21 mouse cellular contexts compared by ENCODE assay signal in the genomic region with DNA sequence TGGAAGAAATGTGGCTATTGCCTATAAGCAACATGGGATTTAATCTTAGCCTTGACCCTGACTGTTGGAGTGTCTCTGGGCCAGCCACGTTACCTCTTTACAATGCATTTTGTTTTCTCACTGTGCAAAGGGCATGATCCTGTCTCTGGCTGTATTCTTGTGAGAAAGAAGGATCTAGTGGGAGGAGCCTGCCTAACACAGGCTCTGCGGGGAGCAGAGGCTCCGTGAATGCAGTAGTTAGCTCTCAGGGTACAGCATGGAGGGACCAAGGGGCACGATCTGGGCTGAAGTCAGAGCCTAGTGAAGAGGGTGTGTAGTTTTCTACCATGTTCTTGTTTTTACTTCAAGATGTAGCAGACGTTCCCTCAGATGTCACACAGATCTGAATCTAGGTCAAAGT.
DNase-seq lines count a peak whose midpoint lies in the region; ATAC-seq lines count a peak whose summit lies in the region.
"Had no signal": no experiment of that assay in that cellular context is flagged by ENCODE, and none has a peak within 500 bp of the region (broad histone marks: within the 10 kb centered on the region; RNA-seq: fewer than 3 reads in every experiment).

No protein-coding gene starts in this region.

- no peaks in the 10 kb centered on the region for H3K36me3 ChIP-seq in hindbrain, embryonic 11.5 days (ENCODE audit: control insufficient read depth, insufficient read depth, low read length)
- no peaks in the 10 kb centered on the region for H3K36me3 ChIP-seq in hindbrain, embryonic 12.5 days
- no peaks in the 10 kb centered on the region for H3K36me3 ChIP-seq in hindbrain, embryonic 15.5 days
- H3K36me3 ChIP-seq in midbrain, embryonic 15.5 days (replicated peaks): no peaks in the 10 kb centered on the region
- no peaks in the 10 kb centered on the region for H3K36me3 ChIP-seq in heart, embryonic 10.5 days
- H3K36me3 ChIP-seq: heart, embryonic 15.5 days; kidney, embryonic 15.5 days; limb, embryonic 13.5 days; liver, embryonic 13.5 days had no signal

- no peak overlapping the region for H3K27ac ChIP-seq in hindbrain, embryonic 11.5 days (ENCODE audit: low read depth, low read length)
- H3K27ac ChIP-seq in hindbrain, embryonic 12.5 days: no peak overlapping the region
- H3K27ac ChIP-seq in hindbrain, embryonic 15.5 days (replicated peaks): no peak overlapping the region
- no peak overlapping the region for H3K27ac ChIP-seq in midbrain, embryonic 15.5 days
- H3K27ac ChIP-seq in heart, embryonic 10.5 days: no peak overlapping the region
- H3K27ac ChIP-seq: heart, adult 2 months; heart, embryonic 15.5 days; kidney, embryonic 15.5 days; limb, embryonic 13.5 days; liver, embryonic 13.5 days had no signal

- no peak overlapping the region for H3K9ac ChIP-seq in hindbrain, embryonic 11.5 days (ENCODE audit: low read depth, low read length)
- H3K9ac ChIP-seq in hindbrain, embryonic 12.5 days: no peak overlapping the region
- no peak overlapping the region for H3K9ac ChIP-seq in hindbrain, embryonic 15.5 days
- H3K9ac ChIP-seq in midbrain, embryonic 15.5 days: no peak overlapping the region
- H3K9ac ChIP-seq: heart, embryonic 15.5 days; kidney, embryonic 15.5 days; limb, embryonic 13.5 days; liver, embryonic 13.5 days; lung, embryonic 14.5 days had no signal

- 0 out of 2 replicates have a peak overlapping the region, but pooled peaks have one; percentile 14 for H3K4me2 ChIP-seq in hindbrain, embryonic 11.5 days (replicated peaks; ENCODE audit: low read depth, low read length)
- no peak overlapping the region for H3K4me2 ChIP-seq in hindbrain, embryonic 12.5 days (replicated peaks)
- H3K4me2 ChIP-seq in hindbrain, embryonic 15.5 days: no peak overlapping the region
- H3K4me2 ChIP-seq in midbrain, embryonic 15.5 days: no peak overlapping the region
- H3K4me2 ChIP-seq: heart, embryonic 15.5 days; kidney, embryonic 15.5 days; limb, embryonic 13.5 days; liver, embryonic 13.5 days; lung, embryonic 14.5 days had no signal

- no peaks in the 10 kb centered on the region for H3K4me1 ChIP-seq in hindbrain, embryonic 11.5 days (replicated peaks; ENCODE audit: control insufficient read depth, insufficient read depth, low read length)
- peaks cover 9% of the 10 kb centered on the region for H3K4me1 ChIP-seq in hindbrain, embryonic 12.5 days
- H3K4me1 ChIP-seq in hindbrain, embryonic 15.5 days (replicated peaks): no peaks in the 10 kb centered on the region
- no peaks in the 10 kb centered on the region; the same call in 1 of the 2 replicates for H3K4me1 ChIP-seq in midbrain, embryonic 15.5 days
- H3K4me1 ChIP-seq in heart, embryonic 10.5 days: no peaks in the 10 kb centered on the region
- H3K4me1 ChIP-seq: heart, embryonic 15.5 days; kidney, embryonic 15.5 days; limb, embryonic 13.5 days; liver, embryonic 13.5 days had no signal

- peak; percentile 55 for DNase-seq in embryo, embryonic 10 days (ENCODE audit: low spot score)
- DNase-seq in embryo, embryonic 9.5 days (ENCODE audit: extremely low spot score): no peak
- DNase-seq in hindbrain, embryonic 11.5 days (ENCODE audit: low spot score): peak; percentile 34
- DNase-seq in heart, embryonic 10.5 days (ENCODE audit: low spot score): no peak
- DNase-seq in cerebellum, adult 9-11 months: no peak
- DNase-seq: adrenal gland, adult 8-10 months; cerebellum, adult 9-10 months; gastrocnemius, postnatal 10 days; heart, adult 2 months; heart, postnatal 4 days; kidney, postnatal 4 days; liver, embryonic 13.5 days; lung, embryonic 14.5 days; lung, postnatal 4 days had no signal

- no peak overlapping the region for H3K4me3 ChIP-seq in hindbrain, embryonic 11.5 days (ENCODE audit: low read depth, low read length)
- no peak overlapping the region for H3K4me3 ChIP-seq in hindbrain, embryonic 12.5 days
- no peak overlapping the region for H3K4me3 ChIP-seq in hindbrain, embryonic 15.5 days
- H3K4me3 ChIP-seq in midbrain, embryonic 15.5 days: no peak overlapping the region
- H3K4me3 ChIP-seq in heart, embryonic 10.5 days: no peak overlapping the region
- H3K4me3 ChIP-seq: heart, adult 2 months; heart, embryonic 15.5 days; kidney, embryonic 15.5 days; limb, embryonic 13.5 days; liver, embryonic 13.5 days had no signal

- peak; percentile 87 for ATAC-seq in hindbrain, embryonic 11.5 days (ENCODE audit: low FRiP score)
- ATAC-seq in hindbrain, embryonic 12.5 days (ENCODE audit: low FRiP score): no peak; the same call in 1 of the 2 replicates
- ATAC-seq in hindbrain, embryonic 15.5 days (ENCODE audit: low FRiP score, low read depth): 0 out of 2 replicates have a peak, but pooled peaks have one; percentile 30
- 0 out of 2 replicates have a peak, but pooled peaks have one; percentile 48 for ATAC-seq in midbrain, embryonic 15.5 days (replicated peaks)
- ATAC-seq: intestine, embryonic 16.5 days had no signal

- WGBS in hindbrain, embryonic 11.5 days: 8% methylated on average over 5 of the region's 5 CpGs
- 14% methylated on average over 5 of the region's 5 CpGs for WGBS in hindbrain, embryonic 12.5 days
- 8% methylated on average over 5 of the region's 5 CpGs for WGBS in hindbrain, embryonic 15.5 days
- 6% methylated on average over 5 of the region's 5 CpGs for WGBS in midbrain, embryonic 15.5 days
- 36% methylated on average over 5 of the region's 5 CpGs for WGBS in heart, embryonic 10.5 days

- H3K9me3 ChIP-seq in hindbrain, embryonic 11.5 days (ENCODE audit: control insufficient read depth, low read length): no peaks in the 10 kb centered on the region
- no peaks in the 10 kb centered on the region for H3K9me3 ChIP-seq in hindbrain, embryonic 12.5 days (replicated peaks)
- H3K9me3 ChIP-seq in hindbrain, embryonic 15.5 days: no peaks in the 10 kb centered on the region
- no peaks in the 10 kb centered on the region for H3K9me3 ChIP-seq in midbrain, embryonic 15.5 days
- H3K9me3 ChIP-seq in heart, embryonic 10.5 days: no peaks in the 10 kb centered on the region
- H3K9me3 ChIP-seq: heart, embryonic 15.5 days; kidney, embryonic 15.5 days; limb, embryonic 13.5 days; liver, embryonic 13.5 days had no signal

- no peaks in the 10 kb centered on the region for H3K27me3 ChIP-seq in hindbrain, embryonic 11.5 days (ENCODE audit: control insufficient read depth, insufficient read depth, low read length)
- H3K27me3 ChIP-seq in hindbrain, embryonic 12.5 days: no peaks in the 10 kb centered on the region
- H3K27me3 ChIP-seq in hindbrain, embryonic 15.5 days: no peaks in the 10 kb centered on the region
- no peaks in the 10 kb centered on the region for H3K27me3 ChIP-seq in midbrain, embryonic 15.5 days (replicated peaks)
- H3K27me3 ChIP-seq in heart, embryonic 10.5 days (ENCODE audit: insufficient read depth, poor library complexity, severe bottlenecking): no peaks in the 10 kb centered on the region
- H3K27me3 ChIP-seq: heart, embryonic 15.5 days; kidney, embryonic 15.5 days; limb, embryonic 13.5 days; liver, embryonic 13.5 days had no signal

Comparison
In these comparisons a context has a peak if more than half of its experiments do, and no peak if none do; other contexts are left out.
1. DNase-seq: peak in embryo, embryonic 10 days (single experiment) and hindbrain, embryonic 11.5 days (single experiment); none in embryo, embryonic 9.5 days (single experiment), heart, embryonic 10.5 days (single experiment) and cerebellum, adult 9-11 months (single experiment).